Mouse (Mus musculus) spleen, adult 12 weeks (tissue): ENCODE measurements around the gene Bod1l.

Experiments used
- DNase-seq: peaks from one replicate; pipeline ENCODE4 v3.0.0; 2022; ENCODE audit warnings: low spot score

Gene Bod1l

GRCm38 (mm10) chr5:41844147-41844529 is at the start of gene Bod1l:
TSS of gene Bod1l (minus strand) at chr5:41844315.
- DNase-seq: peak; percentile 90

GRCm38 (mm10) chr5:41893351-41893750 is 49.2 kb upstream of the Bod1l start:
- DNase-seq: no peak

- DNase-seq: no peak
These were observed 46.8 kb upstream of the Bod1l start for GRCm38 (mm10) chr5:41890871-41891270.

GRCm38 (mm10) chr5:41889245-41889849 is 45.2 kb upstream of the Bod1l start:
- DNase-seq: no peak

- no peak for DNase-seq
These were observed 44.7 kb upstream of the Bod1l start for GRCm38 (mm10) chr5:41888834-41889233.

- peak; percentile 6 for DNase-seq
These were observed 43.6 kb upstream of the Bod1l start for GRCm38 (mm10) chr5:41887738-41888137.

- no peak for DNase-seq
These were observed 40.4 kb upstream of the Bod1l start for GRCm38 (mm10) chr5:41884563-41884962.

GRCm38 (mm10) chr5:41871164-41871563 is 27.0 kb upstream of the Bod1l start:
- DNase-seq: no peak

GRCm38 (mm10) chr5:41855781-41856180 is 11.7 kb upstream of the Bod1l start:
- DNase-seq: no peak

GRCm38 (mm10) chr5:41845558-41845937 is 1.4 kb upstream of the Bod1l start:
- no peak for DNase-seq

GRCm38 (mm10) chr5:41844820-41845557 is 874 bp upstream of the Bod1l start:
- DNase-seq: peak; percentile 19

GRCm38 (mm10) chr5:41843419-41844146 is 532 bp downstream of the Bod1l start:
- peak; percentile 1 for DNase-seq

GRCm38 (mm10) chr5:41842681-41843080 is 1.4 kb downstream of the Bod1l start:
- DNase-seq: peak; percentile 24

- DNase-seq: no peak
These were observed 2.4 kb downstream of the Bod1l start for GRCm38 (mm10) chr5:41841735-41842134.

GRCm38 (mm10) chr5:41830100-41830499 is 14.0 kb downstream of the Bod1l start:
- no peak for DNase-seq

- DNase-seq: no peak
These were observed 23.0 kb downstream of the Bod1l start for GRCm38 (mm10) chr5:41821158-41821557.

GRCm38 (mm10) chr5:41820530-41820929 is 23.6 kb downstream of the Bod1l start:
- DNase-seq: no peak

GRCm38 (mm10) chr5:41812516-41812915 is 31.6 kb downstream of the Bod1l start:
- no peak for DNase-seq

GRCm38 (mm10) chr5:41811279-41811678 is 32.8 kb downstream of the Bod1l start:
- no peak for DNase-seq

- DNase-seq: no peak
These were observed 36.7 kb downstream of the Bod1l start for GRCm38 (mm10) chr5:41807383-41807782.

GRCm38 (mm10) chr5:41806176-41806575 is 37.9 kb downstream of the Bod1l start:
- no peak for DNase-seq

GRCm38 (mm10) chr5:41805085-41805484 is 39.0 kb downstream of the Bod1l start:
- no peak for DNase-seq

- no peak for DNase-seq
These were observed 39.5 kb downstream of the Bod1l start for GRCm38 (mm10) chr5:41804643-41805042.
